Mouse (Mus musculus) cerebellum, adult 2 months (tissue): ENCODE results near the gene Mif. TPM values are rescaled to one million over a fixed set of nuclear protein-coding genes. Genes with fewer than 3 reads are reported as not detected.

ENCODE experiments used
- DNase-seq, 2 experiments: peaks; one replicate each; pipeline ENCODE4 v3.0.0; 2021
- H3K27ac ChIP-seq: fragments of 200-500 bp; 2 replicates; pipeline ENCODE4 v1.5.1; 2012; ENCODE audit warnings: low read length, control low read depth, inconsistent platforms; ENCODE audit not compliant: insufficient read depth
- H3K27me3 ChIP-seq: fragments of 200-500 bp; 2 replicates; pipeline ENCODE4 v1.6.1; 2012; ENCODE audit warnings: inconsistent platforms, mild to moderate bottlenecking, low read length, moderate library complexity; ENCODE audit not compliant: control insufficient read depth, insufficient read depth
- H3K4me1 ChIP-seq: fragments of 200-500 bp; 2 replicates; pipeline ENCODE4 v1.6.1; 2011; ENCODE audit warnings: low read length; ENCODE audit not compliant: control insufficient read depth, insufficient read depth
- H3K4me3 ChIP-seq: fragments of 200-500 bp; replicated peaks from 2 replicates; pipeline ENCODE3; 2011; ENCODE audit warnings: mild to moderate bottlenecking, low read depth, low read length, control low read depth; ENCODE audit not compliant: insufficient read depth
- CTCF ChIP-seq: fragments of 200-500 bp; IDR thresholded peaks from 2 replicates; pipeline ENCODE4 v1.5.1; 2011; ENCODE audit warnings: low read depth, mild to moderate bottlenecking, control low read depth, low read length, moderate library complexity, borderline replicate concordance; ENCODE audit not compliant: insufficient read depth
- POLR2A ChIP-seq: fragments of 200-500 bp; IDR thresholded peaks from 2 replicates; pipeline ENCODE4 v1.6.1; 2011; ENCODE audit warnings: low read length, control low read depth, borderline replicate concordance; ENCODE audit not compliant: insufficient read depth
- WGBS: fragments of 180-500 bp; shearing (Covaris S2); methylation state at CpG from one replicate; pipeline ENCODE4 v1.1.7; 2018; 5-methylcytosine and 5-hydroxymethylcytosine counted together
- polyA plus RNA-seq: library from polyadenylated mRNA; depleted of rRNA; stranded (reverse); fragments of >200 nt; gene quantifications from 2 replicates; pipeline ENCODE4 v1.2.3, GENCODE M21; 2012

Gene Mif
- polyA plus RNA-seq, 1 experiment: 1,339 TPM

DNA sequence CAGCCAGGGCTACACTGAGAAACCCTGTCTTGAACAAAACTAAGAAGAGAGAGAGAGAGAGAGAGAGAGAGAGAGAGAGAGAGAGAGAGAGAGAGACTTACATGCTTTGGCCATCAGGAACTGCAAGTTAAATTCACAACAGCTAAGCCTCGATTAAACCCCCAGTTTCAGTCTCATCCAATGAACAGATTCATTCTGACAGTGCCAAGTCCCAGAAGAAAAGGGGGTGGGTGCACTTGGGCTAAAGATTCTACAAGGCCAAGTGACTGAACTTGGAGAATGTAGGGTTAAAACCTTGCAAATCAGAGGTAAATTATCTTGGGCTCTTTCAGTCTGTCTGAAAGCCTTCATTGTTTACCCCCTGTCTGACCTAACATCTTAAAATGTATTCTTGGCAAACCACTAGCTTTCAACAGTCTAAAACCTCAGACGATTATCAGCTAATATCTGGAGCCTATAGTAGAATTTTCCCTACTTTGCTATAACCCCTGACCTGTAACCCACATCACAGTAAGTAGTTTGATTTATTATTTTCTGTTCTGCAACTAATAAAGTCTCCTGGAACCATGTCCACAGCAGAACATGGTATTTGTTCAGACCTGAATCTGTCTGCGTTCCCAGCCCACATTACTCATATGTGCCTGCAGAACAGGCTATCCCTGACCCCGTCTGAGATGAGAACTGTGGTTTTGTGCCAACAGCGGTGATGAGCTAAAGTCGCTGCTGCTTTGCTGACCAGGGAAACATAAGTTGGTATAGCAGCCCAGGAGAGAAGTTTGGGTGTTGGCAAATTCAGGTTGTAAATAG lies 20.9 kb upstream of the Mif start:
- TF ChIP-seq POLR2A (no peak), CTCF (no peak)
- Histone ChIP-seq H3K4me1 (no peaks in the 10 kb centered on the region), H3K27me3 (no peaks in the 10 kb centered on the region), H3K4me3 (no peak overlapping the region), H3K27ac (0 out of 2 replicates have a peak overlapping the region, but pooled peaks have one; percentile 47)
- no peak for DNase-seq
- WGBS: 42% methylated on average over 6 of the region's 6 CpGs

DNA sequence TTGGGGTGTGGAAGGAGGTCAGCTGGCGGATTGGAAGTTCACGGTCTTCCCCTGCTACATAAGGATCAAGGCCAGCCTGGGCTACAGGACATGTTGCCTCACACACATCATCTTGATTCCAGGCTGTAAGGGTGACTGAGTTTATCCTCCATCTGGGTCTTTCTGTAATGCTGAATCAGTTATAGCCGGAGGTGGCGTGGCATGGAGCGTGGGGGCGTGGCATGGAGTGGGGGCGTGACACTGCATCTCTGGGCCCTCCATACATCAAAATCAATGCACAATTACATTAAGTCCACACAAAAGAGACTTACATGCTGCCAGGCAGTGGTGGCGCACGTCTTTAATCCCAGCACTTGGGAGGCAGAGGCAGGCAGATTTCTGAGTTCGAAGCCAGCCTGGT lies 20.3 kb upstream of the Mif start:
- DNase-seq: no peak
- no peak overlapping the region for H3K27ac ChIP-seq
- WGBS: 92% methylated on average over 10 of the region's 10 CpGs
- no peaks in the 10 kb centered on the region for H3K4me1 ChIP-seq
- TF ChIP-seq CTCF (no peak), POLR2A (no peak)
- no peak overlapping the region for H3K4me3 ChIP-seq
- H3K27me3 ChIP-seq: no peaks in the 10 kb centered on the region

DNA sequence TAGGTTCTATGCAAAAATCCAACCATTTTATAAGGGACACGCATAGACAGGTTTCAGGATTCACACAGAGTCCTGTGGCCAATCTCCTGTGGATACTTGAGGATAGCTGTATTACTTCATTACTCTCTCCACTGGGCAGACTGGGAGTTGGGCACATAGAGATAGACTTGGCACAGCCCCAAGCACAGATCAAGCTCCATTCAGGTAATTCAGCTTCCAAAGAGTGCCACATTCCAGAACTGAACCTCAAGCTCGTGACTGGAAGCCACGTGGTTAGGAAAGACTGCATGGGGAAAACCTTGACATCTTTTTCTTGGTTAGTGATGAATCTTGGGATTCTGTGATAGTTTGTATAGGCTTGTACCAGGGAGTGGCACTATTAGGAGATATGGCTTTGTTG lies 18.8 kb upstream of the Mif start:
- 41% methylated on average over 3 of the region's 3 CpGs for WGBS
- no peak for DNase-seq
- Histone ChIP-seq H3K4me3 (no peak overlapping the region), H3K27ac (no peak overlapping the region), H3K4me1 (peaks cover under 1% of the 10 kb centered on the region; the same call in 1 of the 2 replicates), H3K27me3 (no peaks in the 10 kb centered on the region)
- TF ChIP-seq CTCF (no peak), POLR2A (no peak)

DNA sequence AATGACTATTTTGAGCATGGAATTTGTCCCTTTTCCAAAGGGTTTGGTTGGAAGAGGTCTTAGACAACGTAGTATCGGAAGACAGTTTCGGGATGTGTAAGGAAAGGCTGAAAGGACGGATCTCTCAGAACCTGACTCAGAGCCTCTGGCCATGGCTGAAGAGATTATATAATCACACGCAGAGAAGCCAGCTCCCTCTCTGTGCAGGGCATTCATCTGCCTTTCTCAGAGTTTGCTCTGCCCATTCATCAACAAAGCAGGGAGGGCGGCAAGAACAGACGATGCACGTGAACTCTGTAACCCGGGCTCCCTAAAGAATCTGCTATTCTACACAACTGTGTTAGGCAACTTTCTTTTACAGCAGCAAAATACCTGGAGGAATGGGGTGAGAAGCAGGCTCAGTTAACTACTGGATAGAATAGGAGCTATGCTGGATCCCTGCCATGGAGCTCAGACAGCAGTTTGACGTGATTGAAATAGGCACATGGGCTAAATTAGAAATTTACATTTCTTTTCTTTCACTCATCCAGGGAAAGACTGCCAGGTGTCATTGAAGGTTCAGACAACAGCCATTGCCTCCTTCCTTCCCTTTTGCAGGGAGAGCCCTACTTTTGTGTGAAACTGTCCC lies 13.6 kb upstream of the Mif start:
- Histone ChIP-seq H3K4me1 (peaks cover 9% of the 10 kb centered on the region; the same call in 1 of the 2 replicates), H3K4me3 (no peak overlapping the region), H3K27ac (peak overlapping the region; percentile 81), H3K27me3 (no peaks in the 10 kb centered on the region)
- 3% methylated on average over 10 of the region's 10 CpGs for WGBS
- TF ChIP-seq POLR2A (no peak), CTCF (no peak)
- DNase-seq: peak; percentile 64 to 82

DNA sequence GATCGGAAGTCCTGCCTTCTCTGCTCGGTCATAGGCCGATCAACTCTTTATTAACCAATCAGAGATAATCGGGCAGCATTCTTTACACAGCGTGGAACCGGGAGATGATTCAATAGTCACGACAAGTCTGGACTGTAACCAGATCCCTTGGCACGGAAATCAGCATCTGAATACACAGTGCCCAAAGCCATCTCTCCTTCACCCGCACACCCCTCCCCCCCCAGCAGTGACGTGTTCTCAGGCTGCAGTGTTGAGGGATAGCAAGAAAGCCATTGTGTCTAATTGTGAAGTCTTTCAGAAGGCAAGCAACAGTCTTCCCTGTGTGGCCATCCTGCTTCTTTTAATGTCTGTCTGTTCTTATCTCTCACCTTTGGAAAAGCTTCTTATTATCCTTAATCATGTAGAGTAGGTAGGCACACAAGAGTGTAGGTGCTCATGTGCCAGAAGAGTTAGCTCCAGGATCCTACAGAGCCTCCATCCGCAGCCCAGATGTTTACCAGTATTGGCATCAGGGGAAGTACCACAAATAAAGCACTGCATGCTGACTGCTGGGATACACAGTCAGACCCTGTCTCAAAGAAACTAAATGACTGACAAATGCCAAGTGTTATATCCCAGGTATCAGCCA lies 13.0 kb upstream of the Mif start:
- Histone ChIP-seq H3K4me3 (peak overlapping the region; percentile 79), H3K27me3 (no peaks in the 10 kb centered on the region), H3K27ac (peak overlapping the region; percentile 87), H3K4me1 (peaks cover 9% of the 10 kb centered on the region; the same call in 1 of the 2 replicates)
- peak; percentile 94 to 98 for DNase-seq
- WGBS: 1% methylated on average over 11 of the region's 11 CpGs
- no peak for TF ChIP-seq CTCF
- TF ChIP-seq POLR2A: peak; percentile 22; the same call in 1 of the 2 replicates

DNA sequence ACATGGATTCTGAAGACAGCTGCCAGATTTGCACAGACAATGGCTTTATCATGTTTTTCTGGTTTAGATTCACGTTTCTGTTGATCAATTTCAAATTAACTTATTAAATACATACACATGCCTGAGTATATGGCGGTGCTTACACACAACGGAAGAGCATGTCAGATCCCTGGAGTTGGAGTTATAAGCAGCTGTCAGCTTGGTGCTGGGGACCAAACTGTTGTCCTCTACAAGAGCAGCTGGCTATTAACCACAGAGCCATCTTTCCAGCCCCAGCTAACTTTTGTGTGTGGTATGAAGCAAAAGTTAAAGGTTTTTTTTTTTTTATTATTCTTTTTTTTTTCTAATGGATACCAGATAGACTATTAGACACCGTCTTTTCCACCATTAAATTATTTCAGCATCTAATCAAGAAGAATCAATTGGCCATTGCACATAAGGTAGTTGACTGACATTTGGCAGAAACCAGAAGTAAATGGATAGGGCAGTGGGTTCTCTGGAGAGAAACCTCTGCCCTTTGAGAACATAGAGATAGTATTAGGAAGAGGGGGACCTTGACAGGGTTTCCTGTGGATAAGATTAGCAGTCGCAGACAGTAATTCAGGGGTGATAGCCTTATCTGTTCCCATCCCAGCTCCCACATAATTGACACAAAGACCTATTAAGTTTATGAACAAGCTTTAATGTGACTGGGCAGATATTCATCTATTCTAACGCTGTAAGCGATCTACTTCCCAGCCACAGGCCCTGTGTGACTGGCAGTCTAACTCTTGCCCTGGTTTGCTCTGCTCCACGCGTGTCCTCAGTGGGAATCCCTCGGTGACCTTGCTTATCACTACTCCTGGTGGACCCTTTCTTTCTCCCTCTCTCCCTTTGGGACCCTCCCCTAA lies 12.2 kb upstream of the Mif start:
- 36% methylated on average over 10 of the region's 10 CpGs for WGBS
- DNase-seq: no peak
- TF ChIP-seq CTCF (no peak), POLR2A (peak; percentile 37; the same call in 1 of the 2 replicates)

DNA sequence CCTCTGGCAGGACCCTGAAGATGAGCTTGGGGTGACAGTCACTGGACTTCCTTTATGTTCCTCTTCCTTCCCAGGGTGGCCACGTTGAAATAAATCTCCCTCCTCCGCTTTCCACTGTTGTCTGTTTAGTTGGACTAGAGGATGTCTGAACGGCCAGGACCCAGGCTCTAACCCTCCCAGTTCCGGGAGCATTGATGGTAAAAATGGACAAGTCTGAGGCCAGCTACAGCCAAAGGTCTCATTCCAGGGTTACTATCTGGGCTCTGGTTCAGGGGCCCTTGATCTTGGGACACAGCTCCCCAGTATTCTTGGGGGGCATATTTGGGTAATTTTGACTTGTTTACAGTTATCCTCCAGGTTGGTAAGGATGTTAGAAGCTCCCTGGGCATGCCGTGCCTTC lies 1.5 kb upstream of the Mif start:
- no peaks in the 10 kb centered on the region for H3K27me3 ChIP-seq
- no peak for DNase-seq
- 43% methylated on average over 5 of the region's 5 CpGs for WGBS
- H3K4me1 ChIP-seq: peaks cover 9% of the 10 kb centered on the region
- no peak overlapping the region for H3K4me3 ChIP-seq
- no peak for TF ChIP-seq CTCF
- no peak for TF ChIP-seq POLR2A
- no peak overlapping the region for H3K27ac ChIP-seq

More for the DNA sequence above, 12.2 kb upstream of the Mif start:
- Histone ChIP-seq H3K4me1 (peaks cover 9% of the 10 kb centered on the region; the same call in 1 of the 2 replicates), H3K27ac (peak overlapping the region; percentile 87), H3K4me3 (peak overlapping the region; percentile 79), H3K27me3 (no peaks in the 10 kb centered on the region)
